Mouse (Mus musculus) C2C12 (cell line): ENCODE results near the gene Fam20b.

Experiments used
- CTCF ChIP-seq: IDR thresholded peaks from one replicate; pipeline ENCODE4 v1.5.1; 2011; ENCODE audit not compliant: control insufficient read depth, insufficient read depth, insufficient read length
- MAX ChIP-seq: IDR thresholded peaks from one replicate; pipeline ENCODE4 v1.6.1; 2011; ENCODE audit warnings: mild to moderate bottlenecking, control low read depth

- TF ChIP-seq CTCF = no peak
- no peak for TF ChIP-seq MAX
Observed at GRCm38 (mm10) chr1:156708672-156709071, 10.2 kb downstream of the Fam20b start.
